Mouse (Mus musculus) E14TG2a.4 (cell line): Measurements from ENCODE around the gene Slc3a1.

Experiments used
- CTCF ChIP-seq: conservative IDR thresholded peaks from 2 replicates; pipeline ENCODE4 v1.5.1; 2014; ENCODE audit warnings: low read length
- NANOG ChIP-seq: IDR thresholded peaks from 2 replicates; pipeline ENCODE4 v1.6.1; 2014; ENCODE audit warnings: borderline replicate concordance, low read length, mixed read lengths
- POU5F1 ChIP-seq: IDR thresholded peaks from 2 replicates; pipeline ENCODE4 v1.6.1; 2014; ENCODE audit warnings: low read length, borderline replicate concordance

DNA sequence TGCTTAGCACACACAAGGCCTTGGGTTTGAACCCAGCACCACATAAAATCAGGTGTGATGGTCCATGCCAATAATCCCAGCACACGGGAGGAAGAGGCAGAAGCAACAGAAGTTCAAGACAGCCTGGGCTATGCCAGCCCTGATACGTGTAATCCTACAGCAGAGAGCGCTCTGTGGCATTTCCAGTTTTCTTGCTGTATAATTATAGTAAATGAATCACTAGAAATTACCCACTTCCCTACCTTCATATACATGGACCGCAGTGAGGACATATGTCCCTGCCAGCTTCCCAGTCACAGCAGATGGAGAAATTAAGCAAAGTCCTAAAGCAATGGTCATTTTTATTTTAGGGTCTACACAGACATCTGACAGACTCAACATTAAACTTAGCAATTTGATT is 45.9 kb downstream of the Slc3a1 start:
- TF ChIP-seq CTCF (no peak), POU5F1 (no peak), NANOG (no peak)
